Mouse (Mus musculus) limb, embryonic 14.5 days (tissue): Measurements from ENCODE around the gene Sult6b2. TPM values are rescaled to one million over a fixed set of nuclear protein-coding genes. Genes with fewer than 3 reads are reported as not detected.

Experiments
- ATAC-seq: fragments of 200-750 bp; cut with Nextera tagmentation; 2 replicates; pipeline ENCODE4 v1.8.0; 2017; ENCODE audit warnings: low read depth, moderate number of reproducible peaks, moderate TSS enrichment; ENCODE audit not compliant: low FRiP score
- DNase-seq: peaks from one replicate; pipeline ENCODE4 v3.0.0-alpha.2; 2015; ENCODE audit warnings: low spot score
- H3K27ac ChIP-seq: fragments of 300-500 bp; sonication (generic); replicated peaks from 2 replicates; pipeline ENCODE4 v1.5.1; 2014; ENCODE audit warnings: low read depth, mild to moderate bottlenecking, low read length, moderate library complexity, mixed read lengths
- H3K27me3 ChIP-seq: fragments of 300-500 bp; sonication (generic); 2 replicates; pipeline ENCODE4 v1.6.1; 2014; ENCODE audit warnings: low read length, mixed read lengths; ENCODE audit not compliant: control insufficient read depth, insufficient read depth
- H3K36me3 ChIP-seq: fragments of 300-500 bp; sonication (generic); 2 replicates; pipeline ENCODE4 v1.6.1; 2014; ENCODE audit warnings: mild to moderate bottlenecking, low read length, moderate library complexity, mixed read lengths; ENCODE audit not compliant: control insufficient read depth, insufficient read depth
- H3K4me1 ChIP-seq: fragments of 300-500 bp; sonication (generic); 2 replicates; pipeline ENCODE4 v1.6.1; 2014; ENCODE audit warnings: antibody characterized with exemption, low read length, mixed read lengths; ENCODE audit not compliant: control insufficient read depth, insufficient read depth
- H3K4me2 ChIP-seq: fragments of 300-500 bp; sonication (generic); replicated peaks from 2 replicates; pipeline ENCODE4 v1.6.1; 2014; ENCODE audit warnings: low read depth, mild to moderate bottlenecking, low read length, moderate library complexity; ENCODE audit not compliant: severe bottlenecking
- H3K4me3 ChIP-seq: fragments of 300-500 bp; sonication (generic); replicated peaks from 2 replicates; pipeline ENCODE4 v1.5.1; 2014; ENCODE audit warnings: low read length
- H3K9ac ChIP-seq: fragments of 300-500 bp; sonication (generic); 2 replicates; pipeline ENCODE4 v1.6.1; 2014; ENCODE audit warnings: mild to moderate bottlenecking, low read depth, low read length, moderate library complexity; ENCODE audit not compliant: severe bottlenecking
- H3K9me3 ChIP-seq: fragments of 300-500 bp; sonication (generic); 2 replicates; pipeline ENCODE4 v1.6.1; 2016; ENCODE audit warnings: low read length; ENCODE audit not compliant: control insufficient read depth
- POLR2A ChIP-seq: fragments of 200-500 bp; IDR thresholded peaks from 2 replicates; pipeline ENCODE4 v1.8.0; 2012; ENCODE audit warnings: inconsistent platforms, mild to moderate bottlenecking, moderate library complexity, borderline replicate concordance; ENCODE audit not compliant: insufficient read depth, insufficient read length; ENCODE audit errors: extremely low read depth
- WGBS: fragments of 180-500 bp; shearing (Covaris S2); extraction: QIAGEN DNeasy Blood & Tissue Kit; methylation state at CpG from one replicate; pipeline ENCODE4 v1.1.7; 2014; 5-methylcytosine and 5-hydroxymethylcytosine counted together
- polyA plus RNA-seq, 2 experiments: library from polyadenylated mRNA; depleted of rRNA in 1 of 2; stranded (reverse) in 1 of 2; unstranded in 1 of 2; fragments of >200 nt; fragmentation: Nextera tagmentation in 1 of 2; extraction: Ambion mirVana in 1 of 2; gene quantifications; 2 replicates each; pipeline versions ENCODE4 v1.2.1 to v1.2.3; 2012 to 2014

Sult6b2 gene
- polyA plus RNA-seq, 2 experiments: 0.13 TPM; not detected in 1

- Histone ChIP-seq H3K4me1 (no peaks in the 10 kb centered on the region), H3K27ac (no peak overlapping the region), H3K9ac (no peak overlapping the region), H3K4me2 (no peak overlapping the region), H3K27me3 (no peaks in the 10 kb centered on the region), H3K36me3 (no peaks in the 10 kb centered on the region), H3K9me3 (no peaks in the 10 kb centered on the region), H3K4me3 (no peak overlapping the region)
- DNase-seq: no peak
- no peak for ATAC-seq
- WGBS: 52% methylated on average over 5 of the region's 5 CpGs
- TF ChIP-seq POLR2A: no peak
Measured at GRCm38 (mm10) chr6:142823008-142823787, 18.9 kb upstream of the Sult6b2 start.

GRCm38 (mm10) chr6:142818306-142818705 is 14.0 kb upstream of the Sult6b2 start:
- DNase-seq (no peak), ATAC-seq (no peak)
- Histone ChIP-seq H3K4me1 (no peaks in the 10 kb centered on the region), H3K27ac (no peak overlapping the region), H3K4me2 (no peak overlapping the region), H3K27me3 (no peaks in the 10 kb centered on the region), H3K36me3 (no peaks in the 10 kb centered on the region), H3K9ac (no peak overlapping the region), H3K4me3 (no peak overlapping the region), H3K9me3 (no peaks in the 10 kb centered on the region)
- WGBS: 94% methylated on average over 10 of the region's 10 CpGs
- no peak for TF ChIP-seq POLR2A

GRCm38 (mm10) chr6:142815513-142815912 is 11.2 kb upstream of the Sult6b2 start:
- H3K4me2 ChIP-seq: no peak overlapping the region
- H3K4me3 ChIP-seq: no peak overlapping the region
- no peaks in the 10 kb centered on the region for H3K36me3 ChIP-seq
- ATAC-seq (no peak), DNase-seq (no peak)
- no peak overlapping the region for H3K27ac ChIP-seq
- no peaks in the 10 kb centered on the region for H3K4me1 ChIP-seq
- H3K9ac ChIP-seq: no peak overlapping the region
- TF ChIP-seq POLR2A: no peak
- H3K27me3 ChIP-seq: no peaks in the 10 kb centered on the region
- H3K9me3 ChIP-seq: no peaks in the 10 kb centered on the region
- 80% methylated on average over 3 of the region's 3 CpGs for WGBS

GRCm38 (mm10) chr6:142814495-142814921 is 10.2 kb upstream of the Sult6b2 start:
- no peaks in the 10 kb centered on the region for H3K9me3 ChIP-seq
- no peaks in the 10 kb centered on the region for H3K36me3 ChIP-seq
- peak overlapping the region; percentile 36 for H3K4me3 ChIP-seq
- H3K27me3 ChIP-seq: no peaks in the 10 kb centered on the region
- H3K27ac ChIP-seq: no peak overlapping the region
- DNase-seq (peak; percentile 94), ATAC-seq (peak; percentile 74; the same call in 1 of the 2 replicates)
- 4% methylated on average over 15 of the region's 15 CpGs for WGBS
- H3K4me2 ChIP-seq: peak overlapping the region; percentile 49
- TF ChIP-seq POLR2A: no peak
- H3K4me1 ChIP-seq: no peaks in the 10 kb centered on the region
- peak overlapping the region; percentile 55 for H3K9ac ChIP-seq

- ATAC-seq (no peak), DNase-seq (no peak)
- no peak for TF ChIP-seq POLR2A
- H3K4me1 ChIP-seq: no peaks in the 10 kb centered on the region
- H3K27ac ChIP-seq: no peak overlapping the region
- peak overlapping the region; percentile 36; the same call in 1 of the 2 replicates for H3K4me3 ChIP-seq
- H3K9ac ChIP-seq: peak overlapping the region; percentile 55; the same call in 1 of the 2 replicates
- H3K4me2 ChIP-seq: peak overlapping the region; percentile 49
- H3K36me3 ChIP-seq: no peaks in the 10 kb centered on the region
- no peaks in the 10 kb centered on the region for H3K9me3 ChIP-seq
- WGBS: 51% methylated on average over 10 of the region's 10 CpGs
- H3K27me3 ChIP-seq: no peaks in the 10 kb centered on the region
Measured at GRCm38 (mm10) chr6:142814011-142814410, 9.7 kb upstream of the Sult6b2 start.
